Mouse (Mus musculus): Measurements from ENCODE around the gene Gapdh. TPM values are rescaled to one million over a fixed set of nuclear protein-coding genes. Genes with fewer than 3 reads are reported as not detected.

Gapdh gene
- 331 TPM for polyA plus RNA-seq (2017; shearing (Covaris generic))

DNA sequence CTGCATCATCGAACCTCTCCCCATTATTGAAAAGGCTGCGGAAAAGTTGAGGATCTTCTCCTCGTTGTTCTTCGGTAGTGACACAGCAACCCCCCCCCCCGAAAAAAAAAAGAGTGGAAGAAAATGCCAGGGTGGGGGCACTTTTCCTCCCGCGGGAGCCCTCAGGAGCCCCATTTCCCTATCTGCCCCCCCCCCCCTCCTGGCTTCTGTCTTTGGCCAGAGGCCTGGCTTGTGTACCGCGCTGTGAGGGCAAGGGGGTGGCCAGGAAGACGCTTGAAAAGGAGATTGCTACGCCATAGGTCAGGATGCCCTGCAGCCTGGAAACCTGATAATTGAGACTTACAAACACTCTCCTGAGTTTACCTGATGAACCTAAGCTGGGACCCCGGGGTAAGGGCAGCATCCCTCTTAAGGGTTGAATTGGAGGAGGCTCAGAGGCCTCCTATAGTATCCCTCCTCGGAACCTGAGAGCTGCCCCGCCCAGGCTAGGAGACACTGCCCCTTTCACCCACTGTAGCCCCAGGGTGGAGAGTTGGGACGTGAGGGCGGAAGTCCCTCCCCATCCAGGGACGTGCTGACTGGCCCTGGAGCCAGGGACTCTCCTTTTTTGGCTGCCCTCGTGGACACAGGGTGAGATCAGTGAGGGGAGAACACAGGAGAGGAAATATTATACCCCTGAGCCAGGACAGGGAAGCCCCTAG lies at the start of gene Gapdh:
Gene Gapdh (minus strand): TSS at position 417 of the 701 bp plus-strand sequence.

GRCm38 (mm10) chr6:125215148-125215954 lies 49.1 kb upstream of the Gapdh start, which contains the start of gene Vamp1:
Gene Vamp1 (plus strand): TSS chr6:125215551.

DNA sequence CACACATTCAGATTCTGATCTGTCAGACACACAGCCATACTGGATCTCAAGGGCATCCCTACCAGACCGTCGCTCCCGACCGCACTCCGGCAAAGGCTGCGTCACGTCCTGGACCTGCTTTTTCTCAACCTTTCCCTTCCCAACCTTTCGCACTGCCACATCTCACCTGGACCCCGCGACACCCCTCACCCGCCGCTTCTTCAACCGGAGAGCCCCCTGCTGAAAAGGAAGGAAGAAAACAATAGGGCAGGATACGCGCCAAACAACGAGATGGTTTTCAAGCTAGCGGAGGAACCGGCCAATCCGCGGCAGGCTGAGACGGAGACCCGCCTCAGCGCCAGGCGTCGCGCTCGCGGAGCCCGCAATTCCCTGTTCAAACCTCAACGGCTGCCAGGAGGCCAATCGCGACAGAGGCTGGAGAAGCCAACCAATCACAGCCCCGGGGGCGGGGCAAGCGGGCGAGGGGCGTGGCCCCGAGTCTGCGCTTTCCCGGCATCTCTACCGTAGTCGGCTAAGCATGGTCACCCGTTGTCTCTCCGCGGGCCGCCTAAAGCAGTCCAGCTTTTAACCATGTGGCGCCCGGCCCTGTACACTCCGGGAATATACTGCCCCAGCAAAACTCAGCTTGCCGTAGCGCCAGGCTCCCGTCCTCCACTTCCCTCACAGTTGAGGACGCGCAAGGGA lies 25.2 kb upstream of the Gapdh start, which contains the start of the genes Ncapd2 and Mrpl51:
Gene Ncapd2 (minus strand): TSS at position 370 of the 684 bp plus-strand sequence.
Gene Mrpl51 (plus strand): TSS at position 470 of the 684 bp plus-strand sequence.

GRCm38 (mm10) chr6:125145001-125145400 lies 21.3 kb downstream of the Gapdh start, which contains the start of gene Iffo1:
Gene Iffo1 (plus strand): TSS chr6:125145241.

DNA sequence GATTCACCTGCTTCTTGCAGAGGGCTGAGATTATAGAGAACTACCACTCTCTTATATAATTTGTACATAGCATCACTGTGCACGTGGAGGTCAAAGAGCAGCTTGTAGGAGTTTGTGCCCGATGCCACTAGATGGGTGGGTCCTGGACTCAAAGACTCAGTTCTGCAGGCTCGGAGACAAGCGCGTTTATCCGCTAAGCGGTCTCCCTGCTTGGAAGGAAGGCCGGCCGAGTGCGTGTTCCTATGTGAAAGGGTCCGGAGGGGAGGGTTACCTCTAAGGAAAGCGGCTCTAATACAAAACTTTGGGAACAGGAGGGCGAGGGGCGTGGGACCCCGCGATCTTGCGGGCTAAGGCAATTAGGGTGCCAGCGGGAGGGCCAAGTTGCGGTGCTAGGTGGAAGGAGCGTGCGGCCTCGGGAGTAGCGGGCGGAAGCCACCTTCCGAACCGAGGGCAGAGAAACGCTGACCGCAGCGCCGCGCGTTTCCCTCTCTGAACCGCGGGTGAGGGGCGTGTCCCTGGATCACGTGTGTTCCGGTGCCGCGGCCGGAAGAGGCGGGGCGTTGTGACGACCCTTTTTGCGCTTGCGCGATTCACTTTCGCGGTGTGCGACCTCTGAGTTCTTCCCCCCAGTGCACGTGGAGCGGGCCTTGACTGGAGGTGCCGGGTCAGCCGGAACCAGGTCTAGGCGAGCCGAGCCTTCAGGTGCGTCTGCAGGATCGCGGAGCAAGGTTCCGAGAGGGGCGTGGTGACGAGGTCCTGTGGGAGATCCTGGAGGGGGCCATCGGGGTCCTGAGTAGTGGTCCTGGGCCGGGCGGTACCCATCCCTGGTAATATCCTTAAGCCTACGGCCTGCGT lies 34.7 kb downstream of the Gapdh start, which contains the start of gene Nop2:
Gene Nop2 (plus strand): TSS at position 608 of the 855 bp plus-strand sequence.

Other genes with a start within 250 kb of the Gapdh start
- 10.0 TPM for gene Ptms, start 246.4 kb downstream of the Gapdh start, polyA plus RNA-seq (2017; shearing (Covaris generic))
- 107 TPM for gene Mlf2, start 235.1 kb downstream of the Gapdh start, polyA plus RNA-seq (2017; shearing (Covaris generic))
- 116 TPM for gene Cops7a, start 200.9 kb downstream of the Gapdh start, polyA plus RNA-seq (2017; shearing (Covaris generic))
- 0.42 TPM for gene Pianp, start 169.8 kb downstream of the Gapdh start, polyA plus RNA-seq (2017; shearing (Covaris generic))
- gene Zfp384, start 157.3 kb downstream of the Gapdh start, polyA plus RNA-seq (2017; shearing (Covaris generic)), result 14.6 TPM
- 92.1 TPM for gene Ing4, start 126.7 kb downstream of the Gapdh start, polyA plus RNA-seq (2017; shearing (Covaris generic))
- gene Acrbp, start 116.8 kb downstream of the Gapdh start, polyA plus RNA-seq (2017; shearing (Covaris generic)), result 30.7 TPM
- 16.7 TPM for gene Lpar5, start 98.5 kb downstream of the Gapdh start, polyA plus RNA-seq (2017; shearing (Covaris generic))
- gene Chd4, start 70.5 kb downstream of the Gapdh start, polyA plus RNA-seq (2017; shearing (Covaris generic)), result 89.0 TPM
- 70.8 TPM for gene Nop2, start 34.6 kb downstream of the Gapdh start, polyA plus RNA-seq (2017; shearing (Covaris generic))
- gene Iffo1, start 21.2 kb downstream of the Gapdh start, polyA plus RNA-seq (2017; shearing (Covaris generic)), result 12.5 TPM
- 27.3 TPM for gene Ncapd2, start 25.2 kb upstream of the Gapdh start, polyA plus RNA-seq (2017; shearing (Covaris generic))
- 117 TPM for gene Mrpl51, start 25.3 kb upstream of the Gapdh start, polyA plus RNA-seq (2017; shearing (Covaris generic))
- gene Vamp1, start 49.1 kb upstream of the Gapdh start, polyA plus RNA-seq (2017; shearing (Covaris generic)), result 64.9 TPM
- gene Tapbpl, start 65.4 kb upstream of the Gapdh start, polyA plus RNA-seq (2017; shearing (Covaris generic)), result 136 TPM
- gene Cd27, start 70.5 kb upstream of the Gapdh start, polyA plus RNA-seq (2017; shearing (Covaris generic)), result 663 TPM
- gene Tuba3a, start 119.6 kb upstream of the Gapdh start, polyA plus RNA-seq (2017; shearing (Covaris generic)), result 1.6 TPM
- gene Ltbr, start 147.4 kb upstream of the Gapdh start, polyA plus RNA-seq (2017; shearing (Covaris generic)), result 0.35 TPM
- gene Scnn1a, start 154.2 kb upstream of the Gapdh start, polyA plus RNA-seq (2017; shearing (Covaris generic)), result not detected
- 59.6 TPM for gene Tnfrsf1a, start 182.9 kb upstream of the Gapdh start, polyA plus RNA-seq (2017; shearing (Covaris generic))
- 0.21 TPM for gene Plekhg6, start 214.3 kb upstream of the Gapdh start, polyA plus RNA-seq (2017; shearing (Covaris generic))

All from CD4-positive, CD25-positive, alpha-beta regulatory T cell, adult 9 weeks (primary cell).